Mouse (Mus musculus) kidney, postnatal 14 days (tissue): Measurements from ENCODE around the gene Acot7.

Experiments used
- DNase-seq: peaks from one replicate; pipeline ENCODE4 v3.0.0; 2022; ENCODE audit warnings: mixed read lengths

Gene Acot7

GRCm38 (mm10) chr4:152182205-152182604 lies 4.3 kb downstream of the Acot7 start:
- no peak for DNase-seq

- DNase-seq: no peak
Observed at GRCm38 (mm10) chr4:152184353-152185035, 6.6 kb downstream of the Acot7 start.

- peak; percentile 34 for DNase-seq
Observed at GRCm38 (mm10) chr4:152185137-152185509, 7.2 kb downstream of the Acot7 start.

DNA sequence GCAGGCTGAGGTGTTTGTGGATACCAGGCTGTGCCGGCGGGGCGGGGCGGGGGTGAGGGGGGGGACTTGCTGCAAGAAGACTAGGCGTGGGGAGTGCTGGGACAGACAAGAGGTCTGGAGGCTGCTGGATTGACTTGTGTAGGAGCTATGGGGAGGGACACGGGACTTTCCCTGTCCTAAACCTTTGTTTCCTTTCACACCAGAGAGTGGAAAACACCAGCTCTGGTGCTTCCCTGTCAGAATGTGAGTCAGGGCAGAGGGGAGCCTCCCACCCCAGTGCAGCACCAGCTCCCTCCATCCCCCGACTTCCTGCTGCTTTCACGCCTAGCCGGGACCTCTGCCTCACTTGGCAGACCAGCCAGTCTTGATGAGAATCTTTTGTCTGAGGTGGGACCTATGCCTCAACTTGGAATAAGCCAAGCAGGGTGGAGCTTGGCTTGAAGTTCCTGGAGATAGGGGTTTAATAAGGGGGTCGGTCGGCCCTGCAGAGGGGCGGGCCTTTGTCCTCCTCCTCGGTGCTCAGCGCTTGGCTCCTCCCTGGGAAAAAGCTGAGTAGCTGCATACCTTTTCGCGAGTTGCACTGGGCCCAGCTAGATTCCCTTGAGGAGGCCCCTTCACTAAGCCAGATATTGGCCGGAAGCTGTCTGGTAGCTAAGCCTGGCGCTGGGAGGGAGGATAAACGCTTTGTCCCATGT lies 7.7 kb downstream of the Acot7 start:
- DNase-seq: peak; percentile 41

- DNase-seq: no peak
Observed at GRCm38 (mm10) chr4:152186205-152187082, 8.5 kb downstream of the Acot7 start.

DNA sequence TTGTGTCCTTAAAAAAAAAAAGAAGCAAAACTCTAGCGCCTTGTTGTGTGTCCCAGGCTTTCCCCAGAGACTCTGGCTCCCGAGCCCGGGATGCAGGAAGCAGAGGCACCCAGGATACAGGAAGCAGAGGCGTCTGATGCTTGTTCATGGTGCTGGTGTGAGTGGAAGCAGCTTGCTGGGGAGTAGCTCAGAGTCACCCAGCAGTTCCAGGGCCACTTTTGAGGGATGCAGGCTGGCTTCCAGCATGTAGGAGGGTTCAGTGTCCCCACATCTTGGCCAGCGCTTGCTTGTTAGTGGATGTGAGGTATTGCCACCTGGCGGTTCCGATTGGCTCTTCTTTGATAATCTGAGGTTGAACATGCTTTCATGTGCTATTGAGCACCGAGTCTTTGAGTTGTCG lies 9.2 kb downstream of the Acot7 start:
- no peak for DNase-seq

- DNase-seq: no peak
Observed at GRCm38 (mm10) chr4:152188651-152189050, 10.7 kb downstream of the Acot7 start.

DNA sequence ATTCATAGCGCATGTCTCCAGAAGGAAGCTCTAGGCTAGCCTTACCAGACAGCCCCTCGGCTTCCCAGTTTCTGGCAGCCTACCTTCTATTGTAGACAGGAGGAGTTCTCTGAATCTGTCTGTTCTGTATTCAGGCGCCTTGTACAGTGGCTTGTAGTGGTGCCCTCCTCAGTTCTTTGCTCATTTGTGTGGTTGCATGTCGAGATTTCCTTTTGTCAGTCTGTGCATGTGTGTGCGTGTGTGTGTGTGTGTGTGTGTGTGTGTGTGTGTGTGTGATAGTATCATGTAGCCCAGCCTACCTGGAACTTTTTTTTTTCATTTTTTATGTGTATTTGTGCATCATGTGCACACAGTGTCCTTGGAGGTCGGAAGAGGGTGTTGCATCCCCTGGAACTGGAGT lies 11.1 kb downstream of the Acot7 start:
- no peak for DNase-seq

DNA sequence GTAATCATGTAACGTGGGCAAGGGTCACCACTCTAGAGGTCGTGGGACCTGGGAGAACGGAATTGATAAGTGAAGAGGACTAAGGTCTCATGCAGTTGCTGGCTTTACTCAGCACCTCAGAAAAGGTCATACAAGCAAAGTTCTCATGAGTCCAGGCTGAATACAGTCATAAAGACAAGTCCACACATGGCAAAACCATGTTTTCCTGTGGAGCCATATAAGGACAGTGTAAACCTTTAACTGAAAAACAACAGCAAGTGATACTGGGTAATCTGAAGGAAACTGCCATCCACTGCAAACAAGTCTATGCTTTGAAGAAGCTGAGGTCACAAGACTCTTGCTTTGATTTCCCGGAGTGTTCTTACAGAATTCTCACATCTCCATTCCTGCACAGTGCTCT lies 11.8 kb downstream of the Acot7 start:
- no peak for DNase-seq

GRCm38 (mm10) chr4:152190096-152190653 lies 12.2 kb downstream of the Acot7 start:
- no peak for DNase-seq

- no peak for DNase-seq
Observed at GRCm38 (mm10) chr4:152190701-152191100, 12.8 kb downstream of the Acot7 start.

GRCm38 (mm10) chr4:152192569-152192968 lies 14.6 kb downstream of the Acot7 start:
- DNase-seq: no peak

DNA sequence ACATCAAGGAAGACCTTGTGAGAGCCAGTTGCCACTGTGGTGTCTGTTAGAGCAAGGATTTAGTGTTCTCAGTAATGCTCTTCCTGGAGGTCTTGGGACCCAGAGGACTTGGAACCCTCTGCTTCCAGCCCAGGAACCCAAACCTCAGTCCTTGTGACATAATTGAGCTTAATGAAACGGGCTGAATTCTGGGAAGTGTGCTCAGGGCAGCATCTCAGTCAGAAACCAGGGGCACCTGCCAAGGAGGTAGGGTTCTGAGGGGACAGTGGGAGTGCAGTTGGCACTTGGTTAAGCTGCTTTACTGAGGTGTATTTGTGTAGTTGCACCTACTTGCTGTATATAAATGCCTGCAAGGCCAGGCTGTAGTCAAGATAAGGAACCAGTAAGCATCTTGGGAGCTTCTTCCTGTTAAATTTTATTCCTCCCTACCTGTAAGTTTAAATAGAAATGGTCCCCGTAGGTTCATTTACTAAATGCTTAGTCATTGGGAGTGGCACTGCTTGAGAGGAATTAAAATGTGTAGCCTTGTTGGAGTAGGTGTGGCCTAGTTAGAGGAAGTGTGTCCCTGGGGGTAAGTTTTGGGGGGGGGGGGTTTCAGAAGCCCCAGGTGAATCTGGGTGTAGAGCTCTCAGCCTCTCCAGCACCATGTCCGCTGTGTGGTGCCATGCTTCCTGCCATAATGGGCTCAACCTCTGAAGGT lies 16.7 kb downstream of the Acot7 start:
- no peak for DNase-seq

DNA sequence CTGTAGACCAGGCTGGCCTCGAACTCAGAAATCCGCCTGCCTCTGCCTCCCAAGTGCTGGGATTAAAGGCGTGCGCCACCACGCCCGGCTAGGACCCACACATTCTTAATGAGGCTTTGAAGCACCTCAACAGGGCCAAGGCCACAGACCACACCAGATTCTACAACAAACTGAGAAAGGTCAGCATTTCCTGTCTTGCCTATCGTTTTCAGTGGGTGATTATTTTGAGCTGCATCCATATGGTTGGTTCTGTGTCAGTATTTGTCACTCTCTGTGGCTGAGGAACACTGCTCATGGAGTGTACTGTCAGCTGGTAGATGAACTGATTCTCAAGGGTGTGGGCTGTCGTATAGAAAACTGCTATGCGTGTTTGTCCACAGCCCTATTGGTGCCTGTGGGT lies 18.3 kb downstream of the Acot7 start:
- DNase-seq: no peak

DNA sequence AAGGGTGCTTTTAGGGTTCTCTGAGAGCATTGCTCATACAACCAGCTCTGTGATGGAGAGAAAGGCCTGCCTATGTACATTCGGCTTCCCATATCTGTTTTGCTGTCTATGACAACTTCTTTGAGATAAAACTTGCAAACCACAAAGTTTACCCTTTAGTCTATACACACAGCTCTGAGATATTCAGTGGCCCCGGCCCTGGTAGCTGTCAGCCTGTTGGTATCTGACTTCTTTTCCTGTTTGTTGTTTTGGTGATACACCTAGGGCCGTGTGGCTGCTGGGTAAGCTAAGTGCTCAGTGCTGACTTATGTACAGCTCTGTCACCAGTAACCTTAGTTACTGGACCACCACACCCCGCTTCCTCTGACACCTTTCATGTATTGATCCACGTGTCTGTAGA lies 19.6 kb downstream of the Acot7 start:
- DNase-seq: no peak

- no peak for DNase-seq
Observed at GRCm38 (mm10) chr4:152199617-152200016, 21.7 kb downstream of the Acot7 start.

- no peak for DNase-seq
Observed at GRCm38 (mm10) chr4:152201492-152201891, 23.6 kb downstream of the Acot7 start.

DNA sequence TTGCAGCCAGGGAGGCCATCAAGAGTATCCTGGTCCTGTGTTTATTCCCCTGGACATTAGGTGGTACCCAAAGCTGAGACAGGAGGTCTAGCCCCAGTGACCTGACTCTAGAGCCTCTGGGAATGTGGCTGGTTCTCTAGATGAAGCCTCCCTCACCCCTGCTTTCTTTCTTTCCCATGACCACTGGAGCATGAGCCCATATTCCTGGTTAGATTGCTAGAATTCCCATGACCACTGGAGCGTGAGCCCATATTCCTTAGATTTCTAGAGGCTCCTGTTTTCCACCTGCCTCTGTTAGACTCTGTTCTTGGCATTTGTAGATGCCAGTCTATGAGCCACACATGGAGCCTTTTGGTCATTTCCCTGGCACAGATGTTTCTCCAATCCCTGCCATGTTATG lies 24.5 kb downstream of the Acot7 start:
- DNase-seq: peak; percentile 56

DNA sequence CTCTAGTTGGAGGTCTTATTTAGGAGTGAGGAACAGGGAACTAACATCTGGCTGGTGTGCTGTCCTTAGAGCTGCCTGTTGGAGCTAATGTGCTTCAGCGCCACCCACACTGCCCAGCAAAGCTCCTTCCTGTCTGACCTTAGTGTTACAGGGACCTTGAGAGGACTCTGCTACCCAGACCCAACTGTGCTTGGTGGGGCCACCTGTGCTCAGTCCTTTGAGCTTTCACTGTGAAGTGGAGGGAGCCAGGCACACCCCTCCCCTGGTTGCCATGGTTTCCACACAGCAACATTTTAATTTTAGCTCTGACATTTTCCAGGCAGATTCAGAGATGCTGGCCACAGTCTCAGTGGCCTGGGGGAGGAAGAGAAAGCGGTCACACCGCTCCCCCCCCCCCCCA lies 25.0 kb downstream of the Acot7 start:
- DNase-seq: no peak

DNA sequence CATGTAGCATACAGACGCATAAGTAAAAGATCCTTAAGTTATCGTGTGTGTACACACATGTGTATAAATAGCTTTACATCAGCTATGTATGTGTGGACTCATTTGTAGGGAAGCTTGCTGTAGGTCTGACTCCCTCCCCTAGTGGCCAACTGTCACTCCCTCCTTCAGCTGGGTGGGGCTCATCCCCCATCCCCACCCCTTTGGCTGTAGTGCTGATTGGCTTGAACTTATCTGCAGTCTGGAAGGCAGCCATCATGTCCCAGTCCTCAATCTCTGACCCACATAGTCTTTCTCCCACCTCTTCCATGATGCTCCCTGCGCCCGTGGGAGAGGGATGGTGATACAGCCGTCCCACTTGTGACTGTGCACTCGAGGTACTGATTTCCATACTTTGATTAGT lies 26.7 kb downstream of the Acot7 start:
- no peak for DNase-seq

GRCm38 (mm10) chr4:152206199-152206598 lies 28.3 kb downstream of the Acot7 start:
- DNase-seq: no peak

DNA sequence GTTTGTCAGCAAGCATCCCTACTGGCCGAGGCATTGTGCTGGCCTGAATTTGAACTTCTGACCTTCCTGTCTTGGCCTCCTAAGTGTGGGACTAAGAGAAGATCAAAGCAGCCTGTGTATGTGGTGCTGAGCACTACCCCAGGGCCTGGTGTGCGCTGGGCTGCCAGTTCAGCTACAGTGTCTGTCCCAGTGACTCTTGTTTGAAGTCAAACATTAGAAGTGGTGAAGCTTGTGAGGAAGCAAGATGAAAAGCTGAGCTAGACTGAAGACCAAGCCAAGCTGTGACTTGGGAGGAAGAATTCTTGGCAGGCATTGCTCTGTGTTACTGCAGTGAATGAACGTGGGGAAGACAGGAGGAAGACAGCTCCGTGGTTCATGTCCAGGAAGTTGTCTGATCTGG lies 31.7 kb downstream of the Acot7 start:
- no peak for DNase-seq

DNA sequence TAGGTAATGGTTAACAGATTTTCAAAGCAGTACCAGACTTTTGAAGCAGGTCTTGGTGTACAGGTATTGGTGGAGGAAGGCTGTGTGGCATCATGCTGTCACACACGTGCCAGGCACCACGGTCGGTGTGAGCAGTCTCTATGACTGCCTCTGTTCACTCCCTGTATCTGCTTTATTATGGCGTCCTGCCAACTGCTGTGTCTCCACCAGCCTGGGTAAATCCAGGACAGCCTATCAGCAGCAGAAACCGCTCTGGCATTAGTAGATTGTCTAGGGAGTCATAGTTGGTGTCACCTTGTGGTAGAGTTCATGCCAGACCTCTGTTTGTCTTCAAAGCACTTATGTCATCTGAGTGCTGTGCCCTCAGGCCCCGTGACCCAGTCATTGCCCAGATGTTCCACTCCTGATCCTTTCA lies 34.2 kb downstream of the Acot7 start:
- DNase-seq: peak; percentile 60
